Mouse (Mus musculus): ENCODE measurements at regions not wholly inside any gene's neighbourhood (a gene's known extent, or its start where the extent isn't known, plus 50 kb on each side); places are given as distances from the start of the nearest gene placed in this dataset.

DNA sequence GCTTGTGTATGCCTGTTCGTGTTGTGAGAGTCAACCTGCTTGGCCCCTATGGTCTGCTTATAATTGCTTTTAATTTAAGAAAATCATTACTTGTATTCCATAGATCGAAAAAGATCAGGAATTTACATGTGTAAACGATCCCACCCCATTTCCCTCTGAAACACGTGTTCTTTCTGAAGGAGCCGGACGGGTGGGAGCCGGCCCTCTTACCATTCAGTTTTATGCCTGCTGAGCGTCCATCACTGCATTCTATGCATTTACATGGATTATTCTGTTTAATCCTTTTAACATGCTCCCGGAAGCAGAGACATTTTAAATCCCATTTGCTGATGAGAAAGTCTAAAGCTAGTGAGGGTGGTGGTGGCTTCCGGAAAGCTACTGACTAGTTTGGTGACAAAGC is 213.8 kb downstream of the Ppp4r2 start:
- no peak for TF ChIP-seq CTCF (IDR thresholded peaks at IDR 0.05; ENCODE audit: insufficient read depth, low read length)
- TF ChIP-seq POLR2A (IDR thresholded peaks at IDR 0.05; ENCODE audit: borderline replicate concordance, extremely low read depth, low read depth, low read length): no peak

Data from lung, adult 2 months (tissue).